Mouse (Mus musculus): ENCODE data around the gene Wdr44. TPM values are rescaled to one million over a fixed set of nuclear protein-coding genes. Genes with fewer than 3 reads are reported as not detected.

Wdr44 gene
- 5.1 and 6.2 TPM in 2 replicates for polyA plus RNA-seq (2015; fragmentation: Nextera tagmentation; extraction: Ambion mirVana)

- Histone ChIP-seq H3K4me1 (replicated peaks) (peaks cover 2% of the 10 kb centered on the region; the same call in 1 of the 2 replicates), H3K36me3 (no peaks in the 10 kb centered on the region), H3K27me3 (no peaks in the 10 kb centered on the region), H3K9me3 (replicated peaks) (no peaks in the 10 kb centered on the region), H3K9ac (peak within 1 kb of the TSS; percentile 82), H3K4me2 (peak within 1 kb of the TSS; percentile 63), H3K4me3 (replicated peaks) (peak within 1 kb of the TSS; percentile 73), H3K27ac (peak within 1 kb of the TSS; percentile 97)
- WGBS (ENCODE audit: insufficient replicate concordance), result 4% methylated on average over 51 of the region's 51 CpGs
- DNase-seq, result peak; percentile 93
- peak; percentile 98 for ATAC-seq (ENCODE audit: low read depth)
Measured at GRCm38 (mm10) chrX:23692722-23693442, at the start of gene Wdr44. TSS of gene Wdr44 (plus strand) at chrX:23693051.

- DNase-seq (no peak), ATAC-seq (ENCODE audit: low read depth) (no peak)
- Histone ChIP-seq H3K4me3 (replicated peaks) (no peak overlapping the region), H3K27ac (no peak overlapping the region), H3K27me3 (no peaks in the 10 kb centered on the region), H3K9ac (no peak overlapping the region), H3K36me3 (no peaks in the 10 kb centered on the region), H3K4me2 (no peak overlapping the region), H3K9me3 (replicated peaks) (no peaks in the 10 kb centered on the region), H3K4me1 (replicated peaks) (no peaks in the 10 kb centered on the region)
- WGBS (ENCODE audit: insufficient replicate concordance), result 61% methylated on average over 1 of the region's 1 CpGs
Measured at GRCm38 (mm10) chrX:23648371-23648770, 44.5 kb upstream of the Wdr44 start.

- Histone ChIP-seq H3K9ac (no peak overlapping the region), H3K4me3 (replicated peaks) (no peak overlapping the region), H3K27me3 (no peaks in the 10 kb centered on the region), H3K4me2 (no peak overlapping the region), H3K27ac (no peak overlapping the region), H3K9me3 (replicated peaks) (no peaks in the 10 kb centered on the region), H3K36me3 (no peaks in the 10 kb centered on the region), H3K4me1 (replicated peaks) (no peaks in the 10 kb centered on the region)
- ATAC-seq (ENCODE audit: low read depth) (no peak), DNase-seq (no peak)
- WGBS (ENCODE audit: insufficient replicate concordance), result 60% methylated on average over 1 of the region's 1 CpGs
Measured at GRCm38 (mm10) chrX:23662216-23662615, 30.6 kb upstream of the Wdr44 start.

GRCm38 (mm10) chrX:23673193-23673592, 19.7 kb upstream of the Wdr44 start:
- Histone ChIP-seq H3K9ac (no peak overlapping the region), H3K4me3 (replicated peaks) (no peak overlapping the region), H3K27me3 (no peaks in the 10 kb centered on the region), H3K27ac (no peak overlapping the region), H3K36me3 (no peaks in the 10 kb centered on the region), H3K4me1 (replicated peaks) (no peaks in the 10 kb centered on the region), H3K4me2 (no peak overlapping the region), H3K9me3 (replicated peaks) (no peaks in the 10 kb centered on the region)
- no peak for DNase-seq
- no peak for ATAC-seq (ENCODE audit: low read depth)
- 41% methylated on average over 2 of the region's 2 CpGs for WGBS (ENCODE audit: insufficient replicate concordance)

GRCm38 (mm10) chrX:23675450-23675849, 17.4 kb upstream of the Wdr44 start:
- ATAC-seq (ENCODE audit: low read depth) (no peak), DNase-seq (no peak)
- Histone ChIP-seq H3K27ac (no peak overlapping the region), H3K27me3 (no peaks in the 10 kb centered on the region), H3K4me1 (replicated peaks) (no peaks in the 10 kb centered on the region), H3K4me3 (replicated peaks) (no peak overlapping the region), H3K9ac (no peak overlapping the region), H3K4me2 (no peak overlapping the region), H3K36me3 (no peaks in the 10 kb centered on the region), H3K9me3 (replicated peaks) (no peaks in the 10 kb centered on the region)
- WGBS (ENCODE audit: insufficient replicate concordance), result 41% methylated on average over 1 of the region's 1 CpGs

GRCm38 (mm10) chrX:23676583-23676982, 16.3 kb upstream of the Wdr44 start:
- ATAC-seq (ENCODE audit: low read depth) (no peak), DNase-seq (no peak)
- H3K4me2 ChIP-seq, result no peak overlapping the region
- H3K27me3 ChIP-seq, result no peaks in the 10 kb centered on the region
- H3K36me3 ChIP-seq, result no peaks in the 10 kb centered on the region
- H3K4me3 ChIP-seq (replicated peaks), result no peak overlapping the region
- no peak overlapping the region for H3K27ac ChIP-seq
- H3K9me3 ChIP-seq (replicated peaks), result no peaks in the 10 kb centered on the region
- H3K9ac ChIP-seq, result no peak overlapping the region
- no peaks in the 10 kb centered on the region for H3K4me1 ChIP-seq (replicated peaks)
- WGBS (ENCODE audit: insufficient replicate concordance), result 34% methylated on average over 2 of the region's 2 CpGs

GRCm38 (mm10) chrX:23677511-23677910, 15.3 kb upstream of the Wdr44 start:
- Histone ChIP-seq H3K9me3 (replicated peaks) (no peaks in the 10 kb centered on the region), H3K4me2 (no peak overlapping the region), H3K4me3 (replicated peaks) (no peak overlapping the region), H3K27me3 (no peaks in the 10 kb centered on the region), H3K9ac (no peak overlapping the region), H3K27ac (no peak overlapping the region), H3K36me3 (no peaks in the 10 kb centered on the region), H3K4me1 (replicated peaks) (no peaks in the 10 kb centered on the region)
- WGBS (ENCODE audit: insufficient replicate concordance), result 44% methylated on average over 2 of the region's 2 CpGs
- ATAC-seq (ENCODE audit: low read depth) (no peak), DNase-seq (no peak)

GRCm38 (mm10) chrX:23692336-23692721, 522 bp upstream of the Wdr44 start:
- Histone ChIP-seq H3K9ac (peak overlapping the region; percentile 53; the same call in 1 of the 2 replicates), H3K27ac (peak overlapping the region; percentile 69), H3K36me3 (no peaks in the 10 kb centered on the region), H3K4me3 (replicated peaks) (peak overlapping the region; percentile 49), H3K4me1 (replicated peaks) (peaks cover 2% of the 10 kb centered on the region; the same call in 1 of the 2 replicates), H3K27me3 (no peaks in the 10 kb centered on the region), H3K4me2 (peak overlapping the region; percentile 63), H3K9me3 (replicated peaks) (no peaks in the 10 kb centered on the region)
- peak; percentile 0 for DNase-seq
- no peak for ATAC-seq (ENCODE audit: low read depth)
- 15% methylated on average over 5 of the region's 5 CpGs for WGBS (ENCODE audit: insufficient replicate concordance)

GRCm38 (mm10) chrX:23693443-23694400, 871 bp downstream of the Wdr44 start:
- 7% methylated on average over 27 of the region's 28 CpGs for WGBS (ENCODE audit: insufficient replicate concordance)
- peak overlapping the region; percentile 97 for H3K27ac ChIP-seq
- H3K36me3 ChIP-seq, result no peaks in the 10 kb centered on the region
- H3K4me2 ChIP-seq, result peak overlapping the region; percentile 62
- peak overlapping the region; percentile 73 for H3K4me3 ChIP-seq (replicated peaks)
- ATAC-seq (ENCODE audit: low read depth), result peak; percentile 10; the same call in 1 of the 2 replicates
- H3K27me3 ChIP-seq, result no peaks in the 10 kb centered on the region
- DNase-seq, result no peak
- peaks cover 2% of the 10 kb centered on the region; the same call in 1 of the 2 replicates for H3K4me1 ChIP-seq (replicated peaks)
- H3K9ac ChIP-seq, result peak overlapping the region; percentile 82
- H3K9me3 ChIP-seq (replicated peaks), result no peaks in the 10 kb centered on the region

- Histone ChIP-seq H3K4me2 (peak overlapping the region; percentile 62), H3K4me3 (replicated peaks) (peak overlapping the region; percentile 73), H3K27ac (no peak overlapping the region), H3K36me3 (no peaks in the 10 kb centered on the region), H3K9me3 (replicated peaks) (no peaks in the 10 kb centered on the region), H3K9ac (peak overlapping the region; percentile 82; the same call in 1 of the 2 replicates), H3K4me1 (replicated peaks) (peaks cover 9% of the 10 kb centered on the region), H3K27me3 (no peaks in the 10 kb centered on the region)
- DNase-seq (no peak), ATAC-seq (ENCODE audit: low read depth) (no peak)
- WGBS (ENCODE audit: insufficient replicate concordance), result 43% methylated on average over 3 of the region's 3 CpGs
Measured at GRCm38 (mm10) chrX:23694588-23694987, 1.7 kb downstream of the Wdr44 start.

- H3K4me3 ChIP-seq (replicated peaks), result 0 out of 2 replicates have a peak overlapping the region, but pooled peaks have one; percentile 18
- H3K9me3 ChIP-seq (replicated peaks), result no peaks in the 10 kb centered on the region
- DNase-seq (no peak), ATAC-seq (ENCODE audit: low read depth) (no peak)
- no peak overlapping the region for H3K27ac ChIP-seq
- H3K4me1 ChIP-seq (replicated peaks), result peaks cover 9% of the 10 kb centered on the region
- no peaks in the 10 kb centered on the region for H3K36me3 ChIP-seq
- no peak overlapping the region for H3K9ac ChIP-seq
- H3K4me2 ChIP-seq, result peak overlapping the region; percentile 36
- no peaks in the 10 kb centered on the region for H3K27me3 ChIP-seq
Measured at GRCm38 (mm10) chrX:23695109-23695508, 2.3 kb downstream of the Wdr44 start.
